Mouse (Mus musculus): ENCODE data around the gene Slc43a1. TPM values are rescaled to one million over a fixed set of nuclear protein-coding genes. Genes with fewer than 3 reads are reported as not detected.
A peak's percentile ranks its signal among the peaks of the same experiment; 100 is the strongest.

Slc43a1 gene
- polyA plus RNA-seq (2014; fragmentation: Nextera tagmentation; extraction: Ambion mirVana): 1.5 and 1.6 TPM in 2 replicates

GRCm38 (mm10) chr2:84838593-84838949 is at the start of gene Slc43a1:
TSS of gene Slc43a1 (plus strand) at chr2:84838850.
- no peak for ATAC-seq (ENCODE audit: low FRiP score)
- Histone ChIP-seq H3K4me2 (replicated peaks) (peak within 1 kb of the TSS; percentile 93), H3K4me3 (replicated peaks; ENCODE audit: low read length) (peak within 1 kb of the TSS; percentile 44), H3K9me3 (ENCODE audit: control insufficient read depth, low read length) (no peaks in the 10 kb centered on the region), H3K27me3 (ENCODE audit: control insufficient read depth, insufficient read depth, low read length) (peaks cover 46% of the 10 kb centered on the region), H3K27ac (no peak within 1 kb of the TSS), H3K9ac (peak within 1 kb of the TSS; percentile 41), H3K4me1 (replicated peaks; ENCODE audit: control insufficient read depth, insufficient read depth, low read length) (peaks cover 8% of the 10 kb centered on the region; the same call in 1 of the 2 replicates), H3K36me3 (replicated peaks; ENCODE audit: control insufficient read depth, insufficient read depth) (no peaks in the 10 kb centered on the region)
- no peak for DNase-seq (ENCODE audit: low spot score)
- WGBS: 15% methylated on average over 10 of the region's 10 CpGs

GRCm38 (mm10) chr2:84790418-84790817 is 48.2 kb upstream of the Slc43a1 start:
- Histone ChIP-seq H3K27ac (no peak overlapping the region), H3K4me2 (replicated peaks) (no peak overlapping the region), H3K27me3 (ENCODE audit: control insufficient read depth, insufficient read depth, low read length) (no peaks in the 10 kb centered on the region; the same call in 1 of the 2 replicates), H3K36me3 (replicated peaks; ENCODE audit: control insufficient read depth, insufficient read depth) (no peaks in the 10 kb centered on the region), H3K4me1 (replicated peaks; ENCODE audit: control insufficient read depth, insufficient read depth, low read length) (no peaks in the 10 kb centered on the region), H3K4me3 (replicated peaks; ENCODE audit: low read length) (no peak overlapping the region), H3K9me3 (ENCODE audit: control insufficient read depth, low read length) (no peaks in the 10 kb centered on the region), H3K9ac (no peak overlapping the region)
- ATAC-seq (ENCODE audit: low FRiP score): no peak
- no peak for DNase-seq (ENCODE audit: low spot score)
- WGBS: 54% methylated on average over 9 of the region's 9 CpGs

GRCm38 (mm10) chr2:84792516-84792915 is 46.1 kb upstream of the Slc43a1 start:
- H3K9me3 ChIP-seq (ENCODE audit: control insufficient read depth, low read length): no peaks in the 10 kb centered on the region
- no peak overlapping the region for H3K4me3 ChIP-seq (replicated peaks; ENCODE audit: low read length)
- H3K4me1 ChIP-seq (replicated peaks; ENCODE audit: control insufficient read depth, insufficient read depth, low read length): no peaks in the 10 kb centered on the region
- 88% methylated on average over 3 of the region's 3 CpGs for WGBS
- H3K27me3 ChIP-seq (ENCODE audit: control insufficient read depth, insufficient read depth, low read length): no peaks in the 10 kb centered on the region; the same call in 1 of the 2 replicates
- H3K27ac ChIP-seq: no peak overlapping the region
- DNase-seq (ENCODE audit: low spot score): no peak
- ATAC-seq (ENCODE audit: low FRiP score): no peak
- H3K4me2 ChIP-seq (replicated peaks): no peak overlapping the region
- no peaks in the 10 kb centered on the region for H3K36me3 ChIP-seq (replicated peaks; ENCODE audit: control insufficient read depth, insufficient read depth)
- H3K9ac ChIP-seq: no peak overlapping the region

GRCm38 (mm10) chr2:84793154-84793553 is 45.5 kb upstream of the Slc43a1 start:
- Histone ChIP-seq H3K9ac (no peak overlapping the region), H3K27me3 (ENCODE audit: control insufficient read depth, insufficient read depth, low read length) (no peaks in the 10 kb centered on the region; the same call in 1 of the 2 replicates), H3K4me1 (replicated peaks; ENCODE audit: control insufficient read depth, insufficient read depth, low read length) (peaks cover under 1% of the 10 kb centered on the region; the same call in 1 of the 2 replicates), H3K36me3 (replicated peaks; ENCODE audit: control insufficient read depth, insufficient read depth) (no peaks in the 10 kb centered on the region), H3K9me3 (ENCODE audit: control insufficient read depth, low read length) (no peaks in the 10 kb centered on the region), H3K27ac (no peak overlapping the region), H3K4me3 (replicated peaks; ENCODE audit: low read length) (no peak overlapping the region), H3K4me2 (replicated peaks) (no peak overlapping the region)
- 88% methylated on average over 3 of the region's 3 CpGs for WGBS
- DNase-seq (ENCODE audit: low spot score) (no peak), ATAC-seq (ENCODE audit: low FRiP score) (no peak)

GRCm38 (mm10) chr2:84793871-84794270 is 44.8 kb upstream of the Slc43a1 start:
- no peak for DNase-seq (ENCODE audit: low spot score)
- WGBS: 84% methylated on average over 3 of the region's 3 CpGs
- H3K4me1 ChIP-seq (replicated peaks; ENCODE audit: control insufficient read depth, insufficient read depth, low read length): peaks cover 2% of the 10 kb centered on the region; the same call in 1 of the 2 replicates
- H3K9me3 ChIP-seq (ENCODE audit: control insufficient read depth, low read length): no peaks in the 10 kb centered on the region
- no peak overlapping the region for H3K4me3 ChIP-seq (replicated peaks; ENCODE audit: low read length)
- no peaks in the 10 kb centered on the region; the same call in 1 of the 2 replicates for H3K27me3 ChIP-seq (ENCODE audit: control insufficient read depth, insufficient read depth, low read length)
- no peak overlapping the region for H3K4me2 ChIP-seq (replicated peaks)
- no peaks in the 10 kb centered on the region for H3K36me3 ChIP-seq (replicated peaks; ENCODE audit: control insufficient read depth, insufficient read depth)
- H3K27ac ChIP-seq: no peak overlapping the region
- H3K9ac ChIP-seq: no peak overlapping the region
- no peak for ATAC-seq (ENCODE audit: low FRiP score)

GRCm38 (mm10) chr2:84797833-84798492 is 40.7 kb upstream of the Slc43a1 start:
- 9% methylated on average over 13 of the region's 13 CpGs for whole genome bisulfite sequencing
- H3K27ac ChIP-seq: no peak overlapping the region; the same call in 1 of the 2 replicates
- ATAC-seq (ENCODE audit: low FRiP score): peak; percentile 68
- peak overlapping the region; percentile 64 for H3K9ac ChIP-seq
- peaks cover 2% of the 10 kb centered on the region; the same call in 1 of the 2 replicates for H3K4me1 ChIP-seq (replicated peaks; ENCODE audit: control insufficient read depth, insufficient read depth, low read length)
- peak overlapping the region; percentile 56 for H3K4me3 ChIP-seq (replicated peaks; ENCODE audit: low read length)
- peak; percentile 88 for DNase-seq (ENCODE audit: low spot score)
- no peaks in the 10 kb centered on the region for H3K9me3 ChIP-seq (ENCODE audit: control insufficient read depth, low read length)
- no peaks in the 10 kb centered on the region for H3K36me3 ChIP-seq (replicated peaks; ENCODE audit: control insufficient read depth, insufficient read depth)
- no peaks in the 10 kb centered on the region for H3K27me3 ChIP-seq (ENCODE audit: control insufficient read depth, insufficient read depth, low read length)
- peak overlapping the region; percentile 99 for H3K4me2 ChIP-seq (replicated peaks)

GRCm38 (mm10) chr2:84798493-84798921 is 40.1 kb upstream of the Slc43a1 start, which contains the start of gene Ube2l6:
TSS of gene Ube2l6 (plus strand) at chr2:84798828.
- under 1% methylated on average over 21 of the region's 21 CpGs for WGBS
- peak; percentile 53 for DNase-seq (ENCODE audit: low spot score)
- Histone ChIP-seq H3K4me1 (replicated peaks; ENCODE audit: control insufficient read depth, insufficient read depth, low read length) (peaks cover 2% of the 10 kb centered on the region; the same call in 1 of the 2 replicates), H3K36me3 (replicated peaks; ENCODE audit: control insufficient read depth, insufficient read depth) (no peaks in the 10 kb centered on the region), H3K9me3 (ENCODE audit: control insufficient read depth, low read length) (no peaks in the 10 kb centered on the region), H3K27me3 (ENCODE audit: control insufficient read depth, insufficient read depth, low read length) (no peaks in the 10 kb centered on the region), H3K27ac (peak within 1 kb of the TSS; percentile 38; the same call in 1 of the 2 replicates), H3K4me3 (replicated peaks; ENCODE audit: low read length) (peak within 1 kb of the TSS; percentile 56), H3K4me2 (replicated peaks) (peak within 1 kb of the TSS; percentile 99), H3K9ac (peak within 1 kb of the TSS; percentile 64)
- ATAC-seq (ENCODE audit: low FRiP score): peak; percentile 73

GRCm38 (mm10) chr2:84799041-84799561 is 39.5 kb upstream of the Slc43a1 start:
- no peaks in the 10 kb centered on the region for H3K9me3 ChIP-seq (ENCODE audit: control insufficient read depth, low read length)
- H3K4me3 ChIP-seq (replicated peaks; ENCODE audit: low read length): peak overlapping the region; percentile 56
- peaks cover 2% of the 10 kb centered on the region; the same call in 1 of the 2 replicates for H3K4me1 ChIP-seq (replicated peaks; ENCODE audit: control insufficient read depth, insufficient read depth, low read length)
- 0% methylated on average over 16 of the region's 16 CpGs for WGBS
- DNase-seq (ENCODE audit: low spot score) (peak; percentile 80), ATAC-seq (ENCODE audit: low FRiP score) (peak; percentile 65)
- peak overlapping the region; percentile 99 for H3K4me2 ChIP-seq (replicated peaks)
- no peaks in the 10 kb centered on the region for H3K27me3 ChIP-seq (ENCODE audit: control insufficient read depth, insufficient read depth, low read length)
- no peak overlapping the region for H3K27ac ChIP-seq
- H3K9ac ChIP-seq: peak overlapping the region; percentile 64
- H3K36me3 ChIP-seq (replicated peaks; ENCODE audit: control insufficient read depth, insufficient read depth): no peaks in the 10 kb centered on the region

GRCm38 (mm10) chr2:84800304-84800703 is 38.3 kb upstream of the Slc43a1 start:
- ATAC-seq (ENCODE audit: low FRiP score): no peak
- Histone ChIP-seq H3K27me3 (ENCODE audit: control insufficient read depth, insufficient read depth, low read length) (no peaks in the 10 kb centered on the region), H3K36me3 (replicated peaks; ENCODE audit: control insufficient read depth, insufficient read depth) (no peaks in the 10 kb centered on the region), H3K9me3 (ENCODE audit: control insufficient read depth, low read length) (no peaks in the 10 kb centered on the region), H3K4me1 (replicated peaks; ENCODE audit: control insufficient read depth, insufficient read depth, low read length) (peaks cover 2% of the 10 kb centered on the region; the same call in 1 of the 2 replicates), H3K9ac (no peak overlapping the region), H3K4me3 (replicated peaks; ENCODE audit: low read length) (no peak overlapping the region), H3K27ac (no peak overlapping the region), H3K4me2 (replicated peaks) (no peak overlapping the region)
- WGBS: 83% methylated on average over 4 of the region's 4 CpGs
- DNase-seq (ENCODE audit: low spot score): no peak
